Mouse (Mus musculus) small intestine, adult 2 months (tissue): ENCODE measurements at regions not wholly inside any gene's neighbourhood (a gene's known extent, or its start where the extent isn't known, plus 50 kb on each side); places are given as distances from the start of the nearest gene placed in this dataset.

Experiments
- CTCF ChIP-seq: fragments of 200-500 bp; IDR thresholded peaks from 2 replicates; pipeline ENCODE4 v1.5.1; 2012; ENCODE audit warnings: low read depth, mild to moderate bottlenecking, control low read depth, inconsistent platforms, low read length, moderate library complexity, mixed read lengths; ENCODE audit not compliant: insufficient replicate concordance, insufficient read length; ENCODE audit errors: extremely low read depth
- POLR2A ChIP-seq: fragments of 200-500 bp; IDR thresholded peaks from 2 replicates; pipeline ENCODE4 v1.6.1; 2012; ENCODE audit warnings: low read depth, mild to moderate bottlenecking, control low read depth, inconsistent platforms, low read length, moderate library complexity

DNA sequence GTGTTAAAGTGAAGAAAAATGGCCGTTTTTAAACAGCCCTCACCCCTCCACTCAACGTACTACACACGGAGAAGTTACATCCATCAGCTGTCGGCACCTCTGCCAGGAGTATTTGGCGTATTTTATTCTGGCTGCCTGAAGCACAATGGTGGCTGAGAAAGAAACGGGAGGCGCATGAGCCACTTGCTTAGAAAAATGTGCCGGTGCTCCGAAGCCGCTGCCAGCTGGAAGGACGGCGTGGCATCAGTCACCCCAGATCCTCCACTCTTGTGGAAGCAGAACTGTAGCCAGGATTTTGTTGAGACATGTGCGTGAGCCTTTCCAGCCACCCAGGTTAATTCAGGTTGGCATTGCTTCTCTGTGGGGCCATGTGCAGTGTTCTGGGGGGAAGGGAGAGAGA lies 103.1 kb upstream of the A230072I06Rik start:
- no peak for TF ChIP-seq POLR2A
- TF ChIP-seq CTCF: no peak
